Mouse (Mus musculus): ENCODE data around the gene Gpr4. TPM values are rescaled to one million over a fixed set of nuclear protein-coding genes. Genes with fewer than 3 reads are reported as not detected.

Gpr4 gene
- total and polyA plus RNA-seq, 3 experiments, result 0.04 to 0.31 TPM; not detected in 1

DNA sequence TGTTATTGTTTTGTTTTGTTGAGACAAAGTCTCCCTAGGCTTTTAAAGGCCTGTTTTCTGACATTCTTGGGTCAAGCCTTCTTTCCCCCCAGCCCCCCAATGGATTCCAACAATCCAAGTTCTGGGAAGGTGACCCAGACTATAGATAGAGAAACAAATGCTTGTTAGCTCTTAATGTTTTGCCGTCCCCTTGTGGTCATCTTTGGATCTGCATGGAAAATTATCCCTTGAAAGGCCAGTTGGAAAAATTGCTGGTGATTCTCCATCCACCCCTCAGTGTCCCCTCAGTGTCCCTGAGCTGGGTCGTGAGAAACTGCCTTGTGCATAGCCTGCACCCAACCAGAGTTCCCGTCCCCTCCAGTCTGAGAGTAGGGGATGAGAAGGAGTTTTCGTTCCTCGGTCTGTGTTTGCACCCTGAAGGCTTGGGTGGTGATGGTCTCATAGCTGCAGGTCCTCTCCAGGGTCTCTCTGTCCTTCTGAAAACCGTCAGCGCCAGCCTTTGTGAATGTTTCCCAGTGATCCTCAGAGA lies 3.3 kb upstream of the Gpr4 start:
- H3K4me1 ChIP-seq (ENCODE audit: control insufficient read depth in 1 of 2, insufficient read depth in 2 of 2), result peaks cover under 1 to 3% of the 10 kb centered on the region in 2 experiments; a peak in 2 of 4 replicates
- H3K27ac ChIP-seq (ENCODE audit: insufficient read depth, low read depth), result no peak overlapping the region
- peaks cover 8% of the 10 kb centered on the region for H3K9me3 ChIP-seq (replicated peaks; ENCODE audit: low read length)
- dilution Hi-C loops (cut with MboI; ENCODE audit: extremely low pct_ligation_motif_present, extremely low pct_unique_long_range_greater_than_20kb, low sequenced_read_pairs) (no loop called here), in situ Hi-C loops (cut with MboI; ENCODE audit: low pct_ligation_motif_present, low pct_unique_long_range_greater_than_20kb, low sequenced_read_pairs) (no loop called here)
- no peak overlapping the region for H3K4me3 ChIP-seq (replicated peaks in 1 of 3; ENCODE audit: low read depth in 2 of 3, low read length in 2 of 3, poor library complexity in 1 of 3)
- H3K36me3 ChIP-seq (replicated peaks in 1 of 2; ENCODE audit: control insufficient read depth in 1 of 2, insufficient read depth in 1 of 2, low read length in 1 of 2), result peaks cover 25 to 38% of the 10 kb centered on the region in 2 experiments
- H3K79me2 ChIP-seq (replicated peaks; ENCODE audit: control insufficient read depth, extremely low read depth, insufficient read depth, poor library complexity, severe bottlenecking), result no peaks in the 10 kb centered on the region
- H3K9ac ChIP-seq (ENCODE audit: insufficient read depth, low read depth), result no peak overlapping the region
- TF ChIP-seq MXI1 (IDR thresholded peaks at IDR 0.05; ENCODE audit: low read depth, low read length) (no peak), SMC3 (IDR thresholded peaks at IDR 0.05; ENCODE audit: low read depth, low read length) (peak; percentile 72), JUN (IDR thresholded peaks at IDR 0.05; ENCODE audit: insufficient read depth, low read depth, low read length) (no peak), CTCF (conservative IDR thresholded peaks at IDR 0.05 in 1 of 2, IDR thresholded peaks at IDR 0.05 in 1 of 2; ENCODE audit: low read depth in 2 of 2, low read length in 2 of 2) (peak; percentile 80 to 93), RAD21 (IDR thresholded peaks at IDR 0.05; ENCODE audit: low read depth, low read length) (peak; percentile 69), USF2 (conservative IDR thresholded peaks at IDR 0.05; ENCODE audit: low read depth, low read length) (no peak), ZC3H11A (IDR thresholded peaks at IDR 0.05; ENCODE audit: low read depth, low read length) (0 out of 2 replicates have a peak, but pooled peaks have one; percentile 6), BHLHE40 (IDR thresholded peaks at IDR 0.05; ENCODE audit: low read depth, low read length) (no peak), EP300 (IDR thresholded peaks at IDR 0.05; ENCODE audit: low read length) (no peak), MAZ (IDR thresholded peaks at IDR 0.05; ENCODE audit: low read depth, low read length) (no peak)
- H3K27me3 ChIP-seq (replicated peaks), result no peaks in the 10 kb centered on the region
- H3K4me2 ChIP-seq (ENCODE audit: insufficient read depth, low read depth, poor library complexity, severe bottlenecking), result no peak overlapping the region
- no peak for DNase-seq (ENCODE audit: extremely low read depth)

DNA sequence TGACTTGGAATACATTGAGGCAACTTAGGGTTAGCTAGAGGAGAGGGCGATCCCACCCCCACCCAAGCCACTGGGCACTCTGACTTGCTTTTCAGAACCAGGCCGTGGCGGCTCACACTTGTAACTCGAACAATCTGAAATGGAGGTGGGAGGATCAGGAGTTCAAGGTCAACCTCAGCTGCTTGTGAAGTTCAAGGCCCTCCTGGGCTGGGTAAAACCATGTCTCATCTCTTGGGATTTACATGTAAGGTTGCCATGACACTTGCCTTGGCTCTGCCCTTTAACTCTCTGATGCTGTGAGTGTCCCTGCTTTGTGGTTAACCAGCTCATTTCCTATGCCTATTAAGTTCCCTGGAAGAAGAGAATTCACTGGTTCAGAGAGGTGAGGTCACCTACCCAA lies 2.8 kb upstream of the Gpr4 start:
- in situ Hi-C loops (cut with MboI; ENCODE audit: low pct_ligation_motif_present, low pct_unique_long_range_greater_than_20kb, low sequenced_read_pairs), result no loop called here
- dilution Hi-C loops (cut with MboI; ENCODE audit: extremely low pct_ligation_motif_present, extremely low pct_unique_long_range_greater_than_20kb, low sequenced_read_pairs), result no loop called here

More for the DNA sequence above, 2.8 kb upstream of the Gpr4 start:
- Histone ChIP-seq H3K9ac (ENCODE audit: insufficient read depth, low read depth) (no peak overlapping the region), H3K36me3 (replicated peaks in 1 of 2; ENCODE audit: control insufficient read depth in 1 of 2, insufficient read depth in 1 of 2, low read length in 1 of 2) (peaks cover 20 to 33% of the 10 kb centered on the region in 2 experiments), H3K9me3 (replicated peaks; ENCODE audit: low read length) (peaks cover 8% of the 10 kb centered on the region), H3K4me3 (replicated peaks in 1 of 3; ENCODE audit: low read depth in 2 of 3, low read length in 2 of 3, poor library complexity in 1 of 3) (no peak overlapping the region), H3K4me1 (ENCODE audit: control insufficient read depth in 1 of 2, insufficient read depth in 2 of 2) (peaks cover 0 to 3% of the 10 kb centered on the region in 2 experiments; a peak in 1 of 4 replicates), H3K27ac (ENCODE audit: insufficient read depth, low read depth) (no peak overlapping the region), H3K79me2 (replicated peaks; ENCODE audit: control insufficient read depth, extremely low read depth, insufficient read depth, poor library complexity, severe bottlenecking) (no peaks in the 10 kb centered on the region), H3K27me3 (replicated peaks) (no peaks in the 10 kb centered on the region), H3K4me2 (ENCODE audit: insufficient read depth, low read depth, poor library complexity, severe bottlenecking) (no peak overlapping the region)
- TF ChIP-seq RCOR1 (conservative IDR thresholded peaks at IDR 0.05; ENCODE audit: low read depth, low read length), result no peak
- TF ChIP-seq MAFK (IDR thresholded peaks at IDR 0.05; ENCODE audit: insufficient replicate concordance, low read length), result no peak
- TF ChIP-seq TBP (conservative IDR thresholded peaks at IDR 0.05; ENCODE audit: low read depth, low read length), result no peak
- TF ChIP-seq ZMIZ1 (IDR thresholded peaks at IDR 0.05; ENCODE audit: low read depth, low read length), result no peak
- TF ChIP-seq E2F4 (IDR thresholded peaks at IDR 0.05; ENCODE audit: insufficient replicate concordance, low read depth, low read length), result no peak
- TF ChIP-seq CTCF (conservative IDR thresholded peaks at IDR 0.05 in 1 of 2, IDR thresholded peaks at IDR 0.05 in 1 of 2; ENCODE audit: low read depth in 2 of 2, low read length in 2 of 2), result no peak
- TF ChIP-seq POLR2AphosphoS2 (IDR thresholded peaks at IDR 0.05; ENCODE audit: low read depth, low read length), result no peak
- TF ChIP-seq ZC3H11A (IDR thresholded peaks at IDR 0.05; ENCODE audit: low read depth, low read length), result no peak
- no peak for TF ChIP-seq JUND (conservative IDR thresholded peaks at IDR 0.05; ENCODE audit: low read depth, low read length)
- TF ChIP-seq ZKSCAN1 (IDR thresholded peaks at IDR 0.05; ENCODE audit: borderline replicate concordance, low read depth, low read length), result no peak
- no peak for DNase-seq (ENCODE audit: extremely low read depth)

Measured in CH12.LX (cell line).